Mouse (Mus musculus) lung, adult 2 months (tissue): ENCODE data around the gene 4930442H23Rik. TPM values are rescaled to one million over a fixed set of nuclear protein-coding genes. Genes with fewer than 3 reads are reported as not detected.
"Not testable (repeated sequence)": the region's sequence is repeated elsewhere in the genome, so short reads cannot be mapped to it uniquely, and the experiment has no call there.

Experiments used
- DNase-seq: peaks from one replicate; pipeline ENCODE4 v3.0.0; 2022
- H3K4me1 ChIP-seq: fragments of 200-500 bp; 2 replicates; pipeline ENCODE4 v1.6.1; 2011; ENCODE audit warnings: low read length; ENCODE audit not compliant: control insufficient read depth, insufficient read depth
- H3K4me3 ChIP-seq: fragments of 200-500 bp; replicated peaks from 2 replicates; pipeline ENCODE3; 2011; ENCODE audit warnings: low read depth, mild to moderate bottlenecking, control low read depth, low read length; ENCODE audit errors: extremely low read depth
- CTCF ChIP-seq: fragments of 200-500 bp; IDR thresholded peaks from 2 replicates; pipeline ENCODE4 v1.5.1; 2011; ENCODE audit warnings: mild to moderate bottlenecking, low read length, control low read depth; ENCODE audit not compliant: insufficient read depth
- POLR2A ChIP-seq: fragments of 200-500 bp; IDR thresholded peaks from 2 replicates; pipeline ENCODE4 v1.6.1; 2011; ENCODE audit warnings: low read depth, mild to moderate bottlenecking, control low read depth, low read length, borderline replicate concordance; ENCODE audit errors: extremely low read depth
- WGBS: fragments of 180-500 bp; shearing (Covaris S2); methylation state at CpG from one replicate; pipeline ENCODE4 v1.1.7; 2018; 5-methylcytosine and 5-hydroxymethylcytosine counted together
- polyA plus RNA-seq: library from polyadenylated mRNA; depleted of rRNA; stranded (reverse); fragments of >200 nt; gene quantifications from 2 replicates; pipeline ENCODE4 v1.2.3, GENCODE M21; 2012

4930442H23Rik gene
- polyA plus RNA-seq, 1 experiment, result not detected

- 37% methylated on average over 14 of the region's 14 CpGs for WGBS
Measured at GRCm38 (mm10) chr10:81177958-81178712, 5.5 kb downstream of the 4930442H23Rik start.

DNA sequence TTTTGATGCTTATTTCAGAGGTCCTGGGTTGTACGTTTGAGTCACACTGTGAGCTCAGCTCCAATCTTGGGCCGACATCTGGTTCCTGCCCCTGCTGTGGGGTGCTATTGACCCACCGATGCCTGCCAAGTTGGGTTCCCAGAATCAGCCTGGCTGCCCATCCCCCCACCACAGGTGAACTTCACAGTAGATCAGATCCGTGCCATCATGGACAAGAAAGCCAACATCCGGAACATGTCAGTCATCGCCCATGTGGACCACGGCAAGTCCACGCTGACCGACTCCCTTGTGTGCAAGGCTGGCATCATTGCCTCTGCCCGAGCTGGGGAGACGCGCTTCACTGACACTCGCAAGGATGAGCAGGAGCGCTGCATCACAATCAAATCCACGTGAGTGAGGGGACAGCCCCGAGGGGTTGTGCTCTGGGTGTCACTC is 6.1 kb downstream of the 4930442H23Rik start:
- no peak for TF ChIP-seq POLR2A
- no peak for TF ChIP-seq CTCF
- whole genome bisulfite sequencing, result 5% methylated on average over 16 of the region's 16 CpGs
- H3K4me1 ChIP-seq, result peaks cover 21% of the 10 kb centered on the region
- DNase-seq, result no peak
- H3K4me3 ChIP-seq, result peak overlapping the region; percentile 96

More at GRCm38 (mm10) chr10:81177958-81178712, 5.5 kb downstream of the 4930442H23Rik start:
- TF ChIP-seq POLR2A, result no peak
- Histone ChIP-seq H3K4me1 (peaks cover 17% of the 10 kb centered on the region), H3K4me3 (peak overlapping the region; percentile 96)
- no peak for DNase-seq

- TF ChIP-seq CTCF, result no peak
- TF ChIP-seq POLR2A, result peak; percentile 99
- Histone ChIP-seq H3K4me1 (peaks cover 21% of the 10 kb centered on the region), H3K4me3 (peak within 1 kb of the TSS; percentile 96)
- WGBS, result under 1% methylated on average over 77 of the region's 77 CpGs
- DNase-seq, result peak; percentile 99
Measured at GRCm38 (mm10) chr10:81176466-81177271, 7.0 kb downstream of the 4930442H23Rik start, which contains the start of gene Eef2. TSS of gene Eef2 (plus strand) at chr10:81176631.

GRCm38 (mm10) chr10:81175936-81176465 is 7.6 kb downstream of the 4930442H23Rik start:
- DNase-seq, result no peak

GRCm38 (mm10) chr10:81175345-81175701 is 8.3 kb downstream of the 4930442H23Rik start:
- WGBS, result 4% methylated on average over 4 of the region's 4 CpGs
- H3K4me3 ChIP-seq, DNase-seq: not testable (repeated sequence)
- H3K4me1 ChIP-seq, result peaks cover 21% of the 10 kb centered on the region

More at GRCm38 (mm10) chr10:81175936-81176465, 7.6 kb downstream of the 4930442H23Rik start:
- WGBS, result 3% methylated on average over 13 of the region's 13 CpGs
- peak overlapping the region; percentile 50 for H3K4me3 ChIP-seq
- TF ChIP-seq CTCF, result no peak
- H3K4me1 ChIP-seq, result peaks cover 21% of the 10 kb centered on the region

DNA sequence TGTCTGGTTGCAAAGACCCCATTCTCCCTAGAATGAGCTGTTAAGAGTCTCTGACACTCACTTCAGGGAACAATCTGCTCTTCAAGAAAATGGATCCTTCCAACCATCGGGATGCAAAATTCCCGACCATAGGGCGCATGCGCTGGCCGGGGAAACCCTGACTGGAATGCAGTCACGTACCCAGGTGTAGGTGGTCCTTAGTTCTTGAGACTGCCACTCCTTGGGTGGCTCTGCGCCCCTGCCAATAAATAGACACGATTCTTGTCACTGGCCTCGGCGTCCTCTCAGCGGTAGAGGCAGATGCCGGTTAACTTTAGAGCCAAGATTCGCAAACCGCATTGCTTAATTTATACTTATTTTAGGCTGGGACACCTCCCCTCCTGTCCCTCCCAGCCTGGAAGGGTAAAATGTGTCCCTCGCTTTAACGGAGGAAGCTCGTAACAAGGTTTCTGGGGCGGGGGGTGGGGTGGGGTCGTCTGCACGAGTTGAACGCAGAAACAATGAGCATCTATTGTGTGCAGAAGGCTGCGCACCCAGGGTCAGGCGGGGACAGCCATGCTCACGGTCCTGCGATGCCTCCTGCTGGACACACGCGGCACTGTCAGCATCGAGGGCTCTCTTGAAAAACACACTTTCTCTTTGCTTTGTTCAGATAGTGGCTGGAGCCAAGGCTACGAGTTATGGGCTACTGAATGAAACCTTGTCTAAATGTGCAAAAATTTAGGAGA is 8.9 kb downstream of the 4930442H23Rik start:
- TF ChIP-seq POLR2A, result peak; percentile 41; the same call in 1 of the 2 replicates
- peak; percentile 100 for TF ChIP-seq CTCF
- Histone ChIP-seq H3K4me1 (peaks cover 21% of the 10 kb centered on the region), H3K4me3 (peak overlapping the region; percentile 47)
- WGBS, result 6% methylated on average over 29 of the region's 29 CpGs
- DNase-seq, result peak; percentile 88

GRCm38 (mm10) chr10:81173132-81173531 is 10.5 kb downstream of the 4930442H23Rik start:
- peak; percentile 78 for DNase-seq
- 13% methylated on average over 21 of the region's 21 CpGs for whole genome bisulfite sequencing
- H3K4me3 ChIP-seq, result peak overlapping the region; percentile 42
- TF ChIP-seq CTCF (peak; percentile 84), POLR2A (peak; percentile 77; the same call in 1 of the 2 replicates)
- H3K4me1 ChIP-seq, result peaks cover 19% of the 10 kb centered on the region

GRCm38 (mm10) chr10:81169411-81169900 is 14.2 kb downstream of the 4930442H23Rik start:
- H3K4me3 ChIP-seq, DNase-seq: not testable (repeated sequence)
- WGBS, result 8% methylated on average over 14 of the region's 14 CpGs
- peaks cover 15% of the 10 kb centered on the region for H3K4me1 ChIP-seq

- peak; percentile 35; the same call in 1 of the 2 replicates for TF ChIP-seq POLR2A
- TF ChIP-seq CTCF, result no peak
- WGBS, result under 1% methylated on average over 29 of the region's 29 CpGs
- H3K4me3 ChIP-seq, result peak overlapping the region; percentile 88
- DNase-seq, result peak; percentile 83
- H3K4me1 ChIP-seq, result peaks cover 14% of the 10 kb centered on the region
Measured at GRCm38 (mm10) chr10:81168521-81169244, 15.0 kb downstream of the 4930442H23Rik start.
